Mouse (Mus musculus): Measurements from ENCODE around the gene Hoxb7. TPM values are rescaled to one million over a fixed set of nuclear protein-coding genes. Genes with fewer than 3 reads are reported as not detected.

Hoxb7 gene
- not detected for total RNA-seq (2023)

GRCm38 (mm10) chr11:96285771-96286738, at the start of gene Hoxb7:
Gene Hoxb7 (plus strand): TSS chr11:96286623.

GRCm38 (mm10) chr11:96270996-96271540, 15.4 kb upstream of the Hoxb7 start, which contains the start of gene Hoxb9:
Gene Hoxb9 (plus strand): TSS chr11:96271457.

GRCm38 (mm10) chr11:96281855-96282570, 4.4 kb upstream of the Hoxb7 start, which contains the start of gene Hoxb8:
Gene Hoxb8 (plus strand): TSS chr11:96281905.

GRCm38 (mm10) chr11:96291681-96292564, 5.5 kb downstream of the Hoxb7 start, which contains the start of gene Hoxb6:
Gene Hoxb6 (plus strand): TSS chr11:96292476.

GRCm38 (mm10) chr11:96303151-96304099, 17.0 kb downstream of the Hoxb7 start, which contains the start of gene Hoxb5:
Gene Hoxb5 (plus strand): TSS chr11:96303336.

GRCm38 (mm10) chr11:96317608-96318367, 31.4 kb downstream of the Hoxb7 start, which contains the start of gene Hoxb4:
Gene Hoxb4 (plus strand): TSS chr11:96318267.

GRCm38 (mm10) chr11:96323154-96323553, 36.7 kb downstream of the Hoxb7 start, which contains the start of gene Hoxb3:
Gene Hoxb3 (plus strand): TSS chr11:96323326.

Other genes starting within 250 kb of the Hoxb7 start
- gene Ube2z, start 221.2 kb upstream of the Hoxb7 start, total RNA-seq (2023): 41.9 TPM
- 102 TPM for gene Atp5g1, start 211.0 kb upstream of the Hoxb7 start, total RNA-seq (2023)
- not detected for gene Calcoco2, start 174.7 kb upstream of the Hoxb7 start, total RNA-seq (2023)
- gene Ttll6, start 152.8 kb upstream of the Hoxb7 start, total RNA-seq (2023): not detected
- not detected for gene Hoxb13, start 92.3 kb upstream of the Hoxb7 start, total RNA-seq (2023)
- not detected for gene Hoxb9, start 15.2 kb upstream of the Hoxb7 start, total RNA-seq (2023)
- not detected for gene Hoxb8, start 4.7 kb upstream of the Hoxb7 start, total RNA-seq (2023)
- gene Hoxb6, start 5.9 kb downstream of the Hoxb7 start, total RNA-seq (2023): not detected
- not detected for gene Hoxb5, start 16.7 kb downstream of the Hoxb7 start, total RNA-seq (2023)
- gene Hoxb4, start 31.6 kb downstream of the Hoxb7 start, total RNA-seq (2023): 0.59 TPM
- not detected for gene Hoxb3, start 36.7 kb downstream of the Hoxb7 start, total RNA-seq (2023)
- gene Hoxb2, start 63.9 kb downstream of the Hoxb7 start, total RNA-seq (2023): not detected
- not detected for gene Hoxb1, start 79.1 kb downstream of the Hoxb7 start, total RNA-seq (2023)
- gene Skap1, start 178.0 kb downstream of the Hoxb7 start, total RNA-seq (2023): 420 TPM

Measured in CD4-positive naive resting alpha-beta T cell, adult 76 days (primary cell).